Mouse (Mus musculus) embryonic facial prominence, embryonic 11.5 days (tissue): ENCODE measurements around the gene Ankle1. TPM values are rescaled to one million over a fixed set of nuclear protein-coding genes. Genes with fewer than 3 reads are reported as not detected.

Experiments used
- ATAC-seq: fragments of 200-750 bp; cut with Nextera tagmentation; replicated peaks from 2 replicates; pipeline ENCODE4 v1.8.0; 2017; ENCODE audit warnings: low read depth; ENCODE audit not compliant: insufficient number of reproducible peaks, low FRiP score, low TSS enrichment
- DNase-seq: peaks from one replicate; pipeline ENCODE4 v3.0.0-alpha.2; 2015; ENCODE audit warnings: low spot score
- H3K27ac ChIP-seq: fragments of 300-500 bp; sonication (generic); replicated peaks from 2 replicates; pipeline ENCODE4 v1.5.1; 2014; ENCODE audit warnings: mild to moderate bottlenecking, low read depth, low read length, control low read depth
- H3K27me3 ChIP-seq: fragments of 300-500 bp; sonication (generic); 2 replicates; pipeline ENCODE4 v1.6.1; 2014; ENCODE audit warnings: mild to moderate bottlenecking, low read length, moderate library complexity, mixed read lengths; ENCODE audit not compliant: control insufficient read depth, insufficient read depth
- H3K36me3 ChIP-seq: fragments of 300-500 bp; sonication (generic); replicated peaks from 2 replicates; pipeline ENCODE4 v1.6.1; 2014; ENCODE audit warnings: low read depth, mild to moderate bottlenecking, low read length, moderate library complexity, mixed read lengths; ENCODE audit not compliant: control insufficient read depth, insufficient read depth
- H3K4me1 ChIP-seq: fragments of 300-500 bp; sonication (generic); 2 replicates; pipeline ENCODE4 v1.6.1; 2014; ENCODE audit warnings: low read length, mixed read lengths; ENCODE audit not compliant: control insufficient read depth, insufficient read depth
- H3K4me2 ChIP-seq: fragments of 300-500 bp; sonication (generic); 2 replicates; pipeline ENCODE4 v1.6.1; 2014; ENCODE audit warnings: low read depth, mild to moderate bottlenecking, control low read depth, low read length, moderate library complexity
- H3K4me3 ChIP-seq: fragments of 300-500 bp; sonication (generic); 2 replicates; pipeline ENCODE4 v1.5.1; 2014; ENCODE audit warnings: low read depth, low read length, control low read depth
- H3K9ac ChIP-seq: fragments of 300-500 bp; sonication (generic); replicated peaks from 2 replicates; pipeline ENCODE4 v1.6.1; 2014; ENCODE audit warnings: mild to moderate bottlenecking, control low read depth, low read length
- H3K9me3 ChIP-seq: fragments of 300-500 bp; sonication (generic); replicated peaks from 2 replicates; pipeline ENCODE4 v1.6.1; 2016; ENCODE audit warnings: mild to moderate bottlenecking, low read length, inconsistent platforms, mixed read lengths; ENCODE audit not compliant: control insufficient read depth
- WGBS: fragments of 180-500 bp; shearing (Covaris S2); extraction: QIAGEN DNeasy Blood & Tissue Kit; methylation state at CpG from one replicate; pipeline ENCODE4 v1.1.7; 2014; 5-methylcytosine and 5-hydroxymethylcytosine counted together
- polyA plus RNA-seq: library from polyadenylated mRNA; unstranded; fragments of >200 nt; fragmentation: Nextera tagmentation; extraction: Ambion mirVana; gene quantifications from 2 replicates; pipeline ENCODE4 v1.2.1, GENCODE M21; 2014

Gene Ankle1
- polyA plus RNA-seq, result 9.0 and 13.0 TPM in 2 replicates

- 0 out of 2 replicates have a peak, but pooled peaks cover 5% of the 10 kb centered on the region for H3K4me1 ChIP-seq
- peak within 1 kb of the TSS; percentile 77 for H3K9ac ChIP-seq
- no peaks in the 10 kb centered on the region for H3K9me3 ChIP-seq
- H3K27ac ChIP-seq, result peak within 1 kb of the TSS; percentile 52
- H3K4me2 ChIP-seq, result peak within 1 kb of the TSS; percentile 94
- ATAC-seq (peak; percentile 81), DNase-seq (peak; percentile 96)
- H3K36me3 ChIP-seq, result peaks cover 4% of the 10 kb centered on the region
- peak within 1 kb of the TSS; percentile 62 for H3K4me3 ChIP-seq
- 15% methylated on average over 33 of the region's 33 CpGs for WGBS
- no peaks in the 10 kb centered on the region for H3K27me3 ChIP-seq
These were observed at the start of gene Ankle1 for GRCm38 (mm10) chr8:71405401-71406098. Ankle1 (plus strand) TSS chr8:71406010.

GRCm38 (mm10) chr8:71358026-71358425 lies 47.8 kb upstream of the Ankle1 start:
- DNase-seq (no peak), ATAC-seq (no peak)
- Histone ChIP-seq H3K9me3 (no peaks in the 10 kb centered on the region), H3K36me3 (no peaks in the 10 kb centered on the region; the same call in none of the 2 replicates), H3K9ac (no peak overlapping the region), H3K4me2 (no peak overlapping the region), H3K4me1 (no peaks in the 10 kb centered on the region), H3K27ac (no peak overlapping the region), H3K27me3 (no peaks in the 10 kb centered on the region), H3K4me3 (no peak overlapping the region)
- 81% methylated on average over 3 of the region's 3 CpGs for WGBS

GRCm38 (mm10) chr8:71366771-71367528 lies 38.9 kb upstream of the Ankle1 start, which contains the start of gene Use1:
Use1 (plus strand) TSS chr8:71366848.
- WGBS, result 0% methylated on average over 55 of the region's 56 CpGs
- H3K4me2 ChIP-seq, result peak within 1 kb of the TSS; percentile 56
- H3K4me3 ChIP-seq, result peak within 1 kb of the TSS; percentile 37
- H3K4me1 ChIP-seq, result 0 out of 2 replicates have a peak, but pooled peaks cover 3% of the 10 kb centered on the region
- H3K9me3 ChIP-seq, result no peaks in the 10 kb centered on the region
- H3K27ac ChIP-seq, result peak within 1 kb of the TSS; percentile 30; the same call in 1 of the 2 replicates
- peak within 1 kb of the TSS; percentile 53 for H3K9ac ChIP-seq
- H3K27me3 ChIP-seq, result no peaks in the 10 kb centered on the region
- ATAC-seq, result peak; percentile 70
- H3K36me3 ChIP-seq, result no peaks in the 10 kb centered on the region; the same call in 1 of the 2 replicates
- peak; percentile 95 for DNase-seq

GRCm38 (mm10) chr8:71367529-71368176 lies 38.2 kb upstream of the Ankle1 start:
- Histone ChIP-seq H3K9ac (peak overlapping the region; percentile 35), H3K4me3 (peak overlapping the region; percentile 37), H3K4me2 (peak overlapping the region; percentile 56), H3K27ac (0 out of 2 replicates have a peak overlapping the region, but pooled peaks have one; percentile 30), H3K9me3 (no peaks in the 10 kb centered on the region), H3K27me3 (no peaks in the 10 kb centered on the region), H3K4me1 (0 out of 2 replicates have a peak, but pooled peaks cover 3% of the 10 kb centered on the region), H3K36me3 (no peaks in the 10 kb centered on the region; the same call in 1 of the 2 replicates)
- ATAC-seq, result peak; percentile 81
- 49% methylated on average over 17 of the region's 17 CpGs for WGBS
- DNase-seq, result no peak

GRCm38 (mm10) chr8:71368366-71368765 lies 37.4 kb upstream of the Ankle1 start:
- Histone ChIP-seq H3K4me1 (0 out of 2 replicates have a peak, but pooled peaks cover 3% of the 10 kb centered on the region), H3K4me2 (no peak overlapping the region), H3K36me3 (no peaks in the 10 kb centered on the region; the same call in 1 of the 2 replicates), H3K9ac (no peak overlapping the region), H3K9me3 (no peaks in the 10 kb centered on the region), H3K27me3 (no peaks in the 10 kb centered on the region), H3K27ac (no peak overlapping the region), H3K4me3 (no peak overlapping the region)
- ATAC-seq, result no peak
- DNase-seq, result no peak

GRCm38 (mm10) chr8:71369040-71369718 lies 36.6 kb upstream of the Ankle1 start:
- Histone ChIP-seq H3K27ac (no peak overlapping the region), H3K4me1 (0 out of 2 replicates have a peak, but pooled peaks cover 3% of the 10 kb centered on the region), H3K27me3 (no peaks in the 10 kb centered on the region), H3K9ac (no peak overlapping the region), H3K36me3 (no peaks in the 10 kb centered on the region; the same call in 1 of the 2 replicates), H3K4me3 (no peak overlapping the region), H3K4me2 (no peak overlapping the region), H3K9me3 (no peaks in the 10 kb centered on the region)
- DNase-seq (no peak), ATAC-seq (no peak)
- 87% methylated on average over 10 of the region's 10 CpGs for WGBS

- Histone ChIP-seq H3K4me2 (peak overlapping the region; percentile 32), H3K36me3 (no peaks in the 10 kb centered on the region; the same call in 1 of the 2 replicates), H3K9ac (peak overlapping the region; percentile 2; the same call in 1 of the 2 replicates), H3K4me3 (peak overlapping the region; percentile 70), H3K4me1 (peaks cover 6% of the 10 kb centered on the region), H3K27ac (no peak overlapping the region), H3K9me3 (no peaks in the 10 kb centered on the region), H3K27me3 (no peaks in the 10 kb centered on the region)
- DNase-seq (no peak), ATAC-seq (no peak)
- WGBS, result 30% methylated on average over 5 of the region's 5 CpGs
These were observed 35.0 kb upstream of the Ankle1 start for GRCm38 (mm10) chr8:71370711-71371235.
